Mouse (Mus musculus): ENCODE measurements at regions not wholly inside any gene's neighbourhood (a gene's known extent, or its start where the extent isn't known, plus 50 kb on each side); places are given as distances from the start of the nearest gene placed in this dataset.

- DNase-seq (ENCODE audit: low spot score in 2 of 2): no peak
- H3K27ac ChIP-seq: no peak overlapping the region
- H3K4me3 ChIP-seq: no peak overlapping the region
- TF ChIP-seq CTCF (conservative IDR thresholded peaks at IDR 0.05): no peak
These were observed 316.4 kb downstream of the Rnd3 start for GRCm38 (mm10) chr2:50832471-50832870.

- TF ChIP-seq CTCF (conservative IDR thresholded peaks at IDR 0.05): peak; percentile 61
- no peak overlapping the region for H3K4me3 ChIP-seq
- no peak overlapping the region for H3K27ac ChIP-seq
- DNase-seq (ENCODE audit: low spot score in 2 of 2): no peak
These were observed 318.7 kb downstream of the Rnd3 start for GRCm38 (mm10) chr2:50830056-50830720.

GRCm38 (mm10) chr2:50827097-50827496 lies 321.8 kb downstream of the Rnd3 start:
- H3K4me3 ChIP-seq: no peak overlapping the region
- H3K27ac ChIP-seq: no peak overlapping the region
- no peak for TF ChIP-seq CTCF (conservative IDR thresholded peaks at IDR 0.05)
- DNase-seq (ENCODE audit: low spot score in 2 of 2): no peak

DNA sequence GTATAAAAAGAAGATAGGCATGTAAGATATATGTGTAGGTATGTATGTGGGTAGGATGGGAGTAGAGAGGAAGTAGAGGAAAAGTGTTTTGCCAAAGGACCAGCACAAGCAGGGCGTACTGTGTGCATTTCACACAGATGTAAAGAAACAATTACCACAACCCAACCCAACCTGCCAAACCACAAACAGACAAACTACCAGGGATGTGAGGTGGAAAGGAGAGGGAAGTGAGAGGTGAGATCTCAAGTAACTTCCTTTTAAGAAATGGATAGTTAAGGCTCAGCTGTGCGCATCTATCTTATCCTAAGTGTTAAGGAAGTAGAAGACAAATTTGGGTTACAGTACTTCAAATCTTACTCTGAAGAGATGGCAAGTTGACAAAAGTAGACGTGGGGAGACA lies 322.4 kb downstream of the Rnd3 start:
- DNase-seq (ENCODE audit: low spot score in 2 of 2): no peak
- no peak overlapping the region for H3K4me3 ChIP-seq
- TF ChIP-seq CTCF (conservative IDR thresholded peaks at IDR 0.05): no peak
- H3K27ac ChIP-seq: no peak overlapping the region

DNA sequence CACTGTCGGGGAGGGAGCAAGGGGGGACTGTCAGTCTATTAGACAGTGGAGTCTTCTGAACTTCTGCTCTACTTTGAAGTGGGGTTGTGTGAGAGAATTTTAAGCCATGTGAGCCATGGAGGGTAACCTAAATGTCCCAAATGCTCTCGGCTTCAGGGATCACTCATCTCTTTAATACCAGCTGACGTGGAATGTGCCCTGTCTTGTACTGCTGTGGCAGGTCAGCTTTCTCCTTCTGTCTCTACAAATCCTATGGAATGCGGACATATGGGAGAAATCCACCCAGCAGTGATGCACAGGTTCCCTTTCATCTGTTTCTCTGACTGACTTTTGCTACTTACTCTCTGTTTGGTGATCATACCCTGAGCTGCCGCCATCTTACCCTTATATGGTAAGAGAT lies 323.3 kb downstream of the Rnd3 start:
- DNase-seq (ENCODE audit: low spot score in 2 of 2): no peak
- H3K4me3 ChIP-seq: no peak overlapping the region
- no peak overlapping the region for H3K27ac ChIP-seq
- no peak for TF ChIP-seq CTCF (conservative IDR thresholded peaks at IDR 0.05)

GRCm38 (mm10) chr2:50824782-50825181 lies 324.1 kb downstream of the Rnd3 start:
- Histone ChIP-seq H3K27ac (no peak overlapping the region), H3K4me3 (no peak overlapping the region)
- TF ChIP-seq CTCF (conservative IDR thresholded peaks at IDR 0.05): no peak
- no peak for DNase-seq (ENCODE audit: low spot score in 2 of 2)

DNA sequence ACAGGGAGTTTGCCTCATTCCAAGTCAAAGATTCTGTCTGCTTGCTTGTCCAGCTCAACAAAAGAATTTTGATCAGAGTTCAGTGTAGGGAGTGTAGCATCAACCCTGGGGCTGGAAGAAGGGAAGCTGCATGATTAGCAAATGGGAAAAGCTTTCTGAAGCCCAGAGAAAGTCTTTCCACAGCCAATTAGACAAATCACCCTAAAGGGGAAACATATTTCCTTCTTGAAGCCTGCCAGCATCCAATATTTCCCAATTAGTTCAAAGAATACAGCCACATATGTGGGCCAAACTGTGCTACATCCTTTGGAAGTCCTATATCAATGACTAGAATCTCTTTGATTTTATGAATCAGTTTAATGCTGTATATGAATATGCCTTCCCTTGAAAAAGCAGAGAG lies 326.2 kb downstream of the Rnd3 start:
- no peak for DNase-seq (ENCODE audit: low spot score in 2 of 2)
- no peak for TF ChIP-seq CTCF (conservative IDR thresholded peaks at IDR 0.05)
- no peak overlapping the region for H3K4me3 ChIP-seq
- no peak overlapping the region for H3K27ac ChIP-seq

DNA sequence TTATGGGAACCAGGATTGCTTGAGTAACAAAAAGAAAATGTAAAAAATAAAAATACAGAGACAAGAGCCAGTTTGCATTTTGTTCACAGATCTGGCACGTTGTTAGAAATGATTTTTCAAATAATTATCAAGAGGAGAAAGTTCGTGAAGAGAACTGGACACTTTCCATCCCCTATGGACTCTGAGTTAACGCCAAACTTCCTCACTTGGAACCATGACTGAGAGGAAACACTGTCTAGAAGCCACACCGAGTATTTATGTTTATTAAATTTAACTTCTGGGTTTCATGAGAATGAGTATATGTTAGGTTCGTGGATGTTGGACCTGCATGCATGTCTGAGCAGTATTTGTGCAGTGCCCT lies 329.6 kb downstream of the Rnd3 start:
- TF ChIP-seq CTCF (conservative IDR thresholded peaks at IDR 0.05): no peak
- H3K27ac ChIP-seq: no peak overlapping the region
- H3K4me3 ChIP-seq: no peak overlapping the region
- DNase-seq (ENCODE audit: low spot score in 2 of 2): no peak

- H3K4me3 ChIP-seq: no peak overlapping the region
- H3K27ac ChIP-seq: no peak overlapping the region
- no peak for TF ChIP-seq CTCF (conservative IDR thresholded peaks at IDR 0.05)
- DNase-seq (ENCODE audit: low spot score in 2 of 2): no peak
These were observed 330.2 kb downstream of the Rnd3 start for GRCm38 (mm10) chr2:50818557-50819304.

- Histone ChIP-seq H3K27ac (no peak overlapping the region), H3K4me3 (no peak overlapping the region)
- DNase-seq (ENCODE audit: low spot score in 2 of 2): no peak
- no peak for TF ChIP-seq CTCF (conservative IDR thresholded peaks at IDR 0.05)
These were observed 332.5 kb downstream of the Rnd3 start for GRCm38 (mm10) chr2:50816364-50816763.

- no peak for TF ChIP-seq CTCF (conservative IDR thresholded peaks at IDR 0.05)
- DNase-seq (ENCODE audit: low spot score in 2 of 2): no peak
- no peak overlapping the region for H3K27ac ChIP-seq
- H3K4me3 ChIP-seq: no peak overlapping the region
These were observed 333.4 kb downstream of the Rnd3 start for GRCm38 (mm10) chr2:50815541-50815940.

DNA sequence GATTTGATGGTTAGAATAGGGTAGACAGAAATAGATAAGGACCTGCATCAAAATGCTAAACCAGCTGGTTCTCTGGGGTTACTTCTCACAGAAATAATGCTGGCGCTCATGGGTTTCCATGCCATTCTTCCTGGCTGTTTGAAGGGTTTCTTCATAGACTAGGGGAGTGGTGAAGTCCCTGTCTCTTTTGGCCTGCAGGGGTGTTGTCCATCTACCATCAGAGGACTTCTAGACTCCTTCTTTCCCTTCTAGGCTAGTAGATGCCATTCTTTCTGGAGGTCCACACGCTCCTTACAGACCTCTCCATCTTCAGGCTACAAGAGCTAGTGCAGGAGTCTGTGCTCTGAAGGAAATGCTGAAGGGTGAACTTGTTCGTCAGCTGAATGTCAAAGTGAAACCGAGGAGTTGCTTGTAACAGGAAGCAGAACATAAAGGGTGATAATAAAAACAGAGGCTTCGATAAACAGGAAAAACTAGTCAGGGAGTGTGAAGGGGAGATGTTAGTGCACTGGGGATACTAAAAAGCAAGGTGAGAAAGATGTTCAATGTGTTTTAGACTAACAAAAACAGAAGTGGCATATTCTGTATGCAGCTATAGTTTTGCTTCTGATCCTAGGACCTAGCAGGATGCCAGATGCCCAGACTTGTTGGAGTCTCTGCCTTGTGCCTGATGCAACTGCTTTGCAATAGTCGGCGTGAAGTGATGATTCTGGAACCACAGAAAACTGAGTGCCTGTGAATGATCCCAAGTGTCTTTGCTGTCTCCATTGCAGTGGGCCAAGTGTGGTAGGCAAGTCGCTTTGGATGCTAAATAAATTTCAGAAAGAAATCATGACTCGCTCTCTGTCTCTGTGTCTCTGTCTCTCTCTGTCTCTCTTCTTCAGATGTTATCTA lies 335.1 kb downstream of the Rnd3 start:
- DNase-seq (ENCODE audit: low spot score in 2 of 2): no peak
- no peak for TF ChIP-seq CTCF (conservative IDR thresholded peaks at IDR 0.05)
- Histone ChIP-seq H3K4me3 (no peak overlapping the region), H3K27ac (no peak overlapping the region)

GRCm38 (mm10) chr2:50812296-50812695 lies 336.6 kb downstream of the Rnd3 start:
- H3K27ac ChIP-seq: no peak overlapping the region
- no peak for TF ChIP-seq CTCF (conservative IDR thresholded peaks at IDR 0.05)
- DNase-seq (ENCODE audit: low spot score in 2 of 2): no peak
- H3K4me3 ChIP-seq: no peak overlapping the region

All from layer of hippocampus, adult 2 months (tissue).